Mouse (Mus musculus): ENCODE data around the gene Rasgrf1.
A peak's percentile ranks its signal among the peaks of the same experiment; 100 is the strongest.

Rasgrf1 gene

DNA sequence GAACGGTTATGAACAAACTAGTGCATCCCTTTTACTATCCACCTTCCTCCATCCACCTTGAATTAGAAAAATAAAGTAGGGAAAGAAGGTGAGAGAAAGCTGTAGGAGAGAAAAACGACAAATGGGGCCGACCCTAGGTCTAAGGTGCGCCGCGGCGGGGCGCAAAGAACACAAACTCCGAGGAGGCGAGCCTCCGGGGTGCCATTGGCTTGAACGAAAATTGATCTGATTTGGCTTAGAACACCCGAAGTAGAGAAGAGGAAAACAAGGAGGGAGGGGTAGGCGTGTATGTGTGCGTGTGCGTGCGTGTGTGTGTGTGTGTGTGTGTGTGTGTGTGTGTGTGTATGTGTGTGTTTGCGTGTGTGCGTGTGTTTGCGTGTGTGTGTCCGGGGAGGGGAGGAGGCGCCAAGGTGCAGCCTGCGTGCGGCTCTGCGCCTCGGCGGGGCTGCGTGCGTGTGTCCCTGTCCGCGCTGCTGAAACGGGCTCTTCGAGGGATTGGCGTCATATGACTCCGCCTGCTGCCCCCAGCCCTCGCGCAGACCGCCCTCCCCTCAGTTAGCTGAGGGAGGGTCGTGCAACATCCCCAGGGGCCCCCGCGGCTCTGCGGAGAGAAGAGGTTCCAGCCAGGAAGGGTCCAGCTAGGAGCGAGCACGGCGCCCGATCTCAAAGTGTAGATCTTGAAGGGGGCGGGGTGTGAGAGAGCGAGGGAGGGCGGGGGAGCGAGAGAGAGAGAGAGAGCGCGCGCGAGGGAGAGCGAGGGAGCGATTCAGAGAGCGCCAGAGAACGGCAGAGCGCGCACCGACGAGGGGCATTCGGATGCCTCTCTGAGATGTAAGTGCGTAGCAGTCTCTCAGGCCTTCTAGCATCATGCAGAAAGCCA lies at the start of gene Rasgrf1:
Rasgrf1 (plus strand) TSS at position 778 of the 880 bp plus-strand sequence.
- peak; percentile 54 for DNase-seq (ENCODE audit: low spot score)

- DNase-seq (ENCODE audit: low spot score), result no peak
Measured at GRCm38 (mm10) chr9:89860145-89860544, 49.6 kb upstream of the Rasgrf1 start.

DNA sequence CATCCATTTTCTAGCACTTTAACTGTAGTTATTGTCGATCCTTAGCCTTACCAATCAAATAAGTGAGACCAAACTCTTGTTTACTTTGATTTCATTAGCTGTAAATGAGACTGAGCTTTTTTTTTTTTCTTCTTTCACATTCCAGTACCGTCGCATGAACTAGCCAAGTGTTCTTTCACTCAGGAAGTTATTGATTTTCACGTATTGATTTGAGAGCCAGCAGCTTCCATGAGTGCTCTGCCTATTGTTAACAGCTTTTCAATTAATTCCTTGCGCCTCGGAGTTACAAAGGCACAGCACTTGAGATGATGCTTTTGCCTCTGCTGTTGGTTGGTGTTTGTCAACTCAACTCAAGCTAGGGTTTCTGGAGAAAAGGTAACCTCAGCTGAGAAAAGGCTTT lies 49.1 kb upstream of the Rasgrf1 start:
- no peak for DNase-seq (ENCODE audit: low spot score)

- no peak for DNase-seq (ENCODE audit: low spot score)
Measured at GRCm38 (mm10) chr9:89867141-89867540, 42.6 kb upstream of the Rasgrf1 start.

- peak; percentile 49 for DNase-seq (ENCODE audit: low spot score)
Measured at GRCm38 (mm10) chr9:89868093-89868729, 41.5 kb upstream of the Rasgrf1 start.

DNA sequence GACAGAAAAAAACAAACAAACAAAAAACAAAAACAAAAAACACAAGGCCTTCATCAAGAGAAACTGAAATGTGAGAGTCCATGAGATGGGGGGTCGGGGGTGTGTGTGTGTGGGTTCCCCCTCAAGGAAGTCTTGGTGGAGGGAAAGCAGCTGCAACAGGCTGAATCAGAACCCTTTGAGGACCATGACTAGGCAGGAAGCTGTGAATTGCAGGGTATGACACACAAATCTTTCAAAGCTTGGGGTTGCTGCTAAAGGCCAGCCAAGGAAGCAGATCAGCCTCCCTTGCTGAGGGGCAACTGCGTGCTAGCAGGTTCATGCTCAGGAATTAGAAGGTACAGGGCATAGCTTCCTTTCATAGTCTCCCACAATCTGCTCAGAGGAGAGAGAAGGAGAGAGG lies 40.1 kb upstream of the Rasgrf1 start:
- DNase-seq (ENCODE audit: low spot score), result no peak

GRCm38 (mm10) chr9:89870531-89871150 lies 39.1 kb upstream of the Rasgrf1 start:
- DNase-seq (ENCODE audit: low spot score), result no peak

- DNase-seq (ENCODE audit: low spot score), result no peak
Measured at GRCm38 (mm10) chr9:89872137-89872536, 37.6 kb upstream of the Rasgrf1 start.

- no peak for DNase-seq (ENCODE audit: low spot score)
Measured at GRCm38 (mm10) chr9:89874434-89874833, 35.3 kb upstream of the Rasgrf1 start.

DNA sequence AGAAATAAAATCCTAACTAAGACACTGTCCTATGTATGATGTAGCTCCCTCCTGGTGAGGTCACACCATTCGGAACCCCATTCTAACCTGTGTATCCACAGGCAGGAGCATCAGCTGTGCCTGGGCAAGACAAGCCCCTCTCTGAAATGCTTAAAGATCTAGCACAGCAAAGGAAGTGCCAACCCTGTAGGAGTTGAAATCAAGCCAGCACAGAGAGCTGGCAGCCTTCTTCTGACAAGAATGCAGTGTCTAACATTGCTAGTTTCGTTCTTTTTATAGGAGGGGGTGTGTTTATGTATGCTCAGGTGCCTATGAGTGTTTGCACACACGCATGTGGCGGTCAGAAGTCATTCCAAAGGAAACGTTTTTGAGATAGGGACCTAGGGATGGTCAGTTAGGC lies 34.2 kb upstream of the Rasgrf1 start:
- DNase-seq (ENCODE audit: low spot score), result no peak

- DNase-seq (ENCODE audit: low spot score), result peak; percentile 16
Measured at GRCm38 (mm10) chr9:89878471-89879020, 31.2 kb upstream of the Rasgrf1 start.

- DNase-seq (ENCODE audit: low spot score), result no peak
Measured at GRCm38 (mm10) chr9:89879574-89879973, 30.1 kb upstream of the Rasgrf1 start.

GRCm38 (mm10) chr9:89881552-89881951 lies 28.2 kb upstream of the Rasgrf1 start:
- peak; percentile 40 for DNase-seq (ENCODE audit: low spot score)

GRCm38 (mm10) chr9:89882583-89882982 lies 27.1 kb upstream of the Rasgrf1 start:
- no peak for DNase-seq (ENCODE audit: low spot score)

GRCm38 (mm10) chr9:89885701-89886218 lies 23.9 kb upstream of the Rasgrf1 start:
- peak; percentile 26 for DNase-seq (ENCODE audit: low spot score)

DNA sequence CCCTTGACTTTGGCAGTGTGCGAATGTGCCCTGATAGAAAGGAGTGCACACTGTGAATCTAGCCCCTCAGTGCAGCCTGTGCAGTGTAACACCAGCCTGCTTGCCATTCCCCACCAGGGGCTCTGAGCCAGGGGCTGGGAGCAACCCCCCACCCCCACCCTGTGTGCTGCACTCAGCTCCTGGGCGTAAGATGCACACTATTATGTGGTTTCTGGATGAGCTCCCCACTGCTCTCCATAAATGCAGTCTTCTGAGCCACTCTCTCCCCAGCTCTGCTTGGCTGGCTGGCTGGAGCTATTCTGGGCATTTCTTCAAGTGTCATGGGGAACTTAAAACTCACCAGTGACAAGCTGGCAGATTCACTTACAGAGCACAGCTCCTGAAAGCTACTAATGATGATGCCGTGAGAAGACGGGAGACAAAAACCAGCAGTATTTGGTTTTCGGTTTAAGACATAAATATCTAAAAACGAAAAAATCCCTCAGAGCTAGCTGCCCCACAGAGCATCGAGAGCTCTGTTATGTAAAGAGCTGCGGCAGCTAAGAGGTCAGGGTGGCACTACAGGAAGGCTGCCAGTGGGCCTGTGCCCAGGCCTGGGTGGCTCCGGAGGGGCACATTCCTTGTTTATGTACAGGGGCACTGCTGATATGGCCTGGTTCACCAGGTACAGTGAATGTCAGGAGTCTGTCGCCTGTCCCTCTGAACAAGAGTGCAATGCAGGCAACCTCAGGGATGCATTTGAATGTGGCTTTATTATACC lies 18.0 kb upstream of the Rasgrf1 start:
- DNase-seq (ENCODE audit: low spot score), result peak; percentile 29

GRCm38 (mm10) chr9:89892540-89893188 lies 17.0 kb upstream of the Rasgrf1 start:
- peak; percentile 16 for DNase-seq (ENCODE audit: low spot score)

- no peak for DNase-seq (ENCODE audit: low spot score)
Measured at GRCm38 (mm10) chr9:89900111-89900824, 9.4 kb upstream of the Rasgrf1 start.

- DNase-seq (ENCODE audit: low spot score), result no peak
Measured at GRCm38 (mm10) chr9:89901184-89901583, 8.5 kb upstream of the Rasgrf1 start.

GRCm38 (mm10) chr9:89902813-89903212 lies 6.9 kb upstream of the Rasgrf1 start:
- no peak for DNase-seq (ENCODE audit: low spot score)
